Mouse (Mus musculus) C2C12 (cell line): ENCODE data around the gene Rph3a. TPM values are rescaled to one million over a fixed set of nuclear protein-coding genes. Genes with fewer than 3 reads are reported as not detected.

ENCODE experiments used
- H3K27me3 ChIP-seq: one replicate; pipeline ENCODE4 v1.6.1; 2011; ENCODE audit not compliant: control insufficient read depth, insufficient read depth, insufficient read length
- H3K36me3 ChIP-seq: one replicate; pipeline ENCODE4 v1.6.1; 2011; ENCODE audit not compliant: control insufficient read depth, insufficient read depth
- H3K4me3 ChIP-seq: one replicate; pipeline ENCODE4 v1.5.1; 2011; ENCODE audit warnings: mild to moderate bottlenecking, control low read depth; ENCODE audit not compliant: poor library complexity, insufficient read depth, severe bottlenecking
- H3K79me2 ChIP-seq: one replicate; pipeline ENCODE4 v1.6.1; 2011; ENCODE audit not compliant: control insufficient read depth, insufficient read depth
- H3K79me3 ChIP-seq: one replicate; pipeline ENCODE4 v1.6.1; 2011; ENCODE audit warnings: low read depth, control low read depth
- H3ac ChIP-seq: one replicate; pipeline ENCODE3; 2011; ENCODE audit warnings: low read depth; ENCODE audit not compliant: control insufficient read depth, insufficient read length
- CEBPB ChIP-seq: IDR thresholded peaks from one replicate; pipeline ENCODE4 v1.6.1; 2011; ENCODE audit warnings: low read depth, mild to moderate bottlenecking, control low read depth, moderate library complexity
- CTCF ChIP-seq: IDR thresholded peaks from one replicate; pipeline ENCODE4 v1.5.1; 2011; ENCODE audit not compliant: control insufficient read depth, insufficient read depth, insufficient read length
- FOSL1 ChIP-seq: IDR thresholded peaks from one replicate; pipeline ENCODE4 v1.8.0; 2011; ENCODE audit warnings: mild to moderate bottlenecking, low read length; ENCODE audit not compliant: poor library complexity, insufficient read depth, severe bottlenecking
- MAX ChIP-seq: IDR thresholded peaks from one replicate; pipeline ENCODE4 v1.6.1; 2011; ENCODE audit warnings: mild to moderate bottlenecking, control low read depth
- MYOD1 ChIP-seq: IDR thresholded peaks from one replicate; pipeline ENCODE4 v1.6.1; 2011; ENCODE audit warnings: low read depth; ENCODE audit not compliant: control insufficient read depth, insufficient read length
- MYOG ChIP-seq: IDR thresholded peaks from one replicate; pipeline ENCODE4 v1.6.1; 2011; ENCODE audit not compliant: control insufficient read depth, insufficient read length; ENCODE audit errors: extremely low read depth
- USF1 ChIP-seq: IDR thresholded peaks from one replicate; pipeline ENCODE4 v1.6.1; 2011; ENCODE audit warnings: low read depth, mild to moderate bottlenecking, control low read depth, moderate library complexity
- polyA plus RNA-seq: library from polyadenylated mRNA; unstranded; fragments of >200 nt; fragmentation: generic; extraction: Trizol; gene quantifications from one replicate; pipeline ENCODE4 v1.2.1, GENCODE M21; 2012; ENCODE audit warnings: missing spikeins

Rph3a gene
- polyA plus RNA-seq, 1 experiment: not detected

- Histone ChIP-seq H3K79me3 (no peaks in the 10 kb centered on the region), H3K27me3 (peaks cover 21% of the 10 kb centered on the region), H3K79me2 (no peaks in the 10 kb centered on the region), H3K4me3 (no peak overlapping the region), H3ac (no peak overlapping the region), H3K36me3 (no peaks in the 10 kb centered on the region)
- TF ChIP-seq USF1: no peak
- no peak for TF ChIP-seq FOSL1
- no peak for TF ChIP-seq CTCF
- no peak for TF ChIP-seq MYOD1
- no peak for TF ChIP-seq MYOG
- TF ChIP-seq MAX: no peak
- no peak for TF ChIP-seq CEBPB
Measured at GRCm38 (mm10) chr5:121009406-121009805, 486 bp downstream of the Rph3a start.

- no peak for TF ChIP-seq CTCF
- TF ChIP-seq FOSL1: no peak
- no peak for TF ChIP-seq USF1
- H3K79me3 ChIP-seq: no peaks in the 10 kb centered on the region
- H3K79me2 ChIP-seq: no peaks in the 10 kb centered on the region
- H3K36me3 ChIP-seq: no peaks in the 10 kb centered on the region
- H3ac ChIP-seq: no peak overlapping the region
- no peak overlapping the region for H3K4me3 ChIP-seq
- H3K27me3 ChIP-seq: peaks cover 19% of the 10 kb centered on the region
Measured at GRCm38 (mm10) chr5:121008411-121009239, 1.3 kb downstream of the Rph3a start.

DNA sequence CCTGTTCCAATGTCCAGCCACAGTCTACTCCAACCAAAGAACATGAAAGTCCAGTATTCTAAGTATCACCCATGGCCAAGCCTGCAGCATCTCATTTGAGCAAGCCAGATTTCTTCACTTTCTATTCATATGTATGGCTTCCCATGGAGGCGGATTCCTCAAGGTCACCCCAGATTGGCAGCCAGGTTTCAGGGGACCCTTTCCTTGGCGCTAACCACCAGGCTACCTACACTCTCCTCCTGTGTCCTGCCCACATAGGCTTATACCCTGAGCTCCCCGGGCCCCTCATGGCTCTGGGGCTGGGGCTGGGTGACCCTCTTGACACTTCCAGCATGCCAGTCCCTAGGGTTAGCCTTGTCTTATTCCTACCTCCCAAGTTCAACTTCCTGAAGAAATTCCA lies 2.3 kb downstream of the Rph3a start:
- Histone ChIP-seq H3K27me3 (peaks cover 25% of the 10 kb centered on the region), H3K79me3 (no peaks in the 10 kb centered on the region), H3K36me3 (no peaks in the 10 kb centered on the region), H3K4me3 (no peak overlapping the region), H3ac (no peak overlapping the region), H3K79me2 (no peaks in the 10 kb centered on the region)
- no peak for TF ChIP-seq MAX
- no peak for TF ChIP-seq MYOD1
- no peak for TF ChIP-seq FOSL1
- no peak for TF ChIP-seq CEBPB
- no peak for TF ChIP-seq MYOG
- TF ChIP-seq USF1: no peak
- no peak for TF ChIP-seq CTCF

DNA sequence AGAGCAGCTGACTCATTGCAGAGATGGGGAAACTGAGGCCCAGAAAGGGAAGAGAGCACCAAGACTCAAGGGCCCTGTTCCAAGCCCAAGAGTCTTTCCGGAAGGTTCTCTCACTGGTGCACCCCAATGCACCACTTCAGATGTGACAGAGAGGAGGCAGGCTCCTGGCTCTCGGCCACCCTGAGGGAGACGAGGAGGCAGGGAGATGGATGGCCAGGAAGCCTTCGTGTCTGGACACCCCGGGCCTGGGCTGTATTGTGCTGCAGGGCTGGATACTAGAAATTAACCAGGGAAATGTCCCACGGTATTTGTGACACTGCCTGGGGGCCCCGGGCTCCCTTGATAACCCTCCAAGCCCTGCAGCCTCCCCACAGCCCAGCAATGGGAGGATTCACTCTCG lies 2.8 kb downstream of the Rph3a start:
- no peak overlapping the region for H3ac ChIP-seq
- H3K27me3 ChIP-seq: peaks cover 22% of the 10 kb centered on the region
- TF ChIP-seq MAX (no peak), CTCF (no peak), MYOG (no peak), MYOD1 (no peak), FOSL1 (no peak), USF1 (no peak), CEBPB (no peak)
- H3K36me3 ChIP-seq: no peaks in the 10 kb centered on the region
- no peaks in the 10 kb centered on the region for H3K79me2 ChIP-seq
- H3K79me3 ChIP-seq: no peaks in the 10 kb centered on the region
- H3K4me3 ChIP-seq: no peak overlapping the region

GRCm38 (mm10) chr5:121006176-121006575 lies 3.7 kb downstream of the Rph3a start:
- H3K36me3 ChIP-seq: no peaks in the 10 kb centered on the region
- H3K79me2 ChIP-seq: no peaks in the 10 kb centered on the region
- H3K27me3 ChIP-seq: peaks cover 22% of the 10 kb centered on the region
- no peak for TF ChIP-seq MYOD1
- no peak for TF ChIP-seq USF1
- no peak for TF ChIP-seq CEBPB
- no peak for TF ChIP-seq MYOG
- no peak for TF ChIP-seq MAX
- no peak for TF ChIP-seq FOSL1
- no peak for TF ChIP-seq CTCF
- H3K79me3 ChIP-seq: no peaks in the 10 kb centered on the region
- no peak overlapping the region for H3ac ChIP-seq
- no peak overlapping the region for H3K4me3 ChIP-seq
